Mouse (Mus musculus) spleen, adult 10 weeks (tissue): ENCODE results near the gene Ndufa6. TPM values are rescaled to one million over a fixed set of nuclear protein-coding genes. Genes with fewer than 3 reads are reported as not detected.

Experiments
- polyA plus RNA-seq: library from polyadenylated mRNA; stranded (reverse); fragments of 350-450 nt; fragmentation: Illumina TruSeq; extraction: RNeasy Lipid Tissue Mini Kit (QIAGEN cat#74804); gene quantifications from one replicate; pipeline ENCODE4 v1.2.3, GENCODE M21; 2015; ENCODE audit warnings: low replicate concordance; ENCODE audit not compliant: insufficient read depth

Ndufa6 gene
- 263 TPM for polyA plus RNA-seq

GRCm38 (mm10) chr15:82354126-82354945, at the start of gene Ndufa6:
Ndufa6 (minus strand) TSS chr15:82354322.

GRCm38 (mm10) chr15:82393922-82394321, 39.8 kb upstream of the Ndufa6 start, which contains the start of gene Cyp2d11:
Cyp2d11 (minus strand) TSS chr15:82394022.

GRCm38 (mm10) chr15:82379871-82380713, 26.0 kb upstream of the Ndufa6 start, which contains the start of gene Cyp2d22:
Cyp2d22 (minus strand) TSS chr15:82380260.

GRCm38 (mm10) chr15:82338593-82339112, 15.5 kb downstream of the Ndufa6 start, which contains the start of the genes Naga, Pheta2 and Smdt1:
Naga (minus strand) TSS chr15:82338925.
Pheta2 (plus strand) TSS chr15:82338942.
Smdt1 (plus strand) TSS chr15:82338959.

Other genes starting within 250 kb of the Ndufa6 start
- gene Ccdc134, start 226.4 kb downstream of the Ndufa6 start, polyA plus RNA-seq, result 33.7 TPM
- gene Srebf2, start 207.1 kb downstream of the Ndufa6 start, polyA plus RNA-seq, result 50.6 TPM
- gene Shisa8, start 141.5 kb downstream of the Ndufa6 start, polyA plus RNA-seq, result 0.11 TPM
- gene Tnfrsf13c, start 130.0 kb downstream of the Ndufa6 start, polyA plus RNA-seq, result 108 TPM
- 4.6 TPM for gene Cenpm, start 109.6 kb downstream of the Ndufa6 start, polyA plus RNA-seq
- not detected for gene 1500009C09Rik, start 101.9 kb downstream of the Ndufa6 start, polyA plus RNA-seq
- gene Sept3, start 79.4 kb downstream of the Ndufa6 start, polyA plus RNA-seq, result 3.2 TPM
- not detected for gene Wbp2nl, start 55.4 kb downstream of the Ndufa6 start, polyA plus RNA-seq
- 51.6 TPM for gene Naga, start 15.4 kb downstream of the Ndufa6 start, polyA plus RNA-seq
- gene Pheta2, start 15.4 kb downstream of the Ndufa6 start, polyA plus RNA-seq, result 4.0 TPM
- 64.5 TPM for gene Smdt1, start 15.4 kb downstream of the Ndufa6 start, polyA plus RNA-seq
- 10.1 TPM for gene Cyp2d22, start 25.9 kb upstream of the Ndufa6 start, polyA plus RNA-seq
- gene Cyp2d11, start 39.7 kb upstream of the Ndufa6 start, polyA plus RNA-seq, result not detected
- gene Cyp2d10, start 52.9 kb upstream of the Ndufa6 start, polyA plus RNA-seq, result not detected
- gene Cyp2d9, start 79.1 kb upstream of the Ndufa6 start, polyA plus RNA-seq, result not detected
- gene Cyp2d12, start 200.8 kb upstream of the Ndufa6 start, polyA plus RNA-seq, result not detected